Mouse (Mus musculus) testis, postnatal 14 days (tissue): ENCODE results near the gene Gm44805.
A peak's percentile ranks its signal among the peaks of the same experiment; 100 is the strongest.

Experiments
- DNase-seq: peaks from one replicate; pipeline ENCODE4 v3.0.0; 2021; ENCODE audit warnings: low spot score

Gene Gm44805

GRCm38 (mm10) chr7:19681202-19681694 is at the start of gene Gm44805, which contains the start of gene Apoc4:
TSS of gene Gm44805 (minus strand) at chr7:19681423.
TSS of gene Apoc4 (minus strand) at chr7:19681479.
- DNase-seq = no peak

GRCm38 (mm10) chr7:19726541-19726940 is 45.3 kb upstream of the Gm44805 start:
- no peak for DNase-seq

- DNase-seq = no peak
Observed at GRCm38 (mm10) chr7:19724167-19724566, 42.9 kb upstream of the Gm44805 start.

GRCm38 (mm10) chr7:19722754-19723195 is 41.6 kb upstream of the Gm44805 start:
- no peak for DNase-seq

GRCm38 (mm10) chr7:19719200-19719599 is 38.0 kb upstream of the Gm44805 start:
- DNase-seq = no peak

GRCm38 (mm10) chr7:19718297-19718952 is 37.2 kb upstream of the Gm44805 start:
- no peak for DNase-seq

GRCm38 (mm10) chr7:19717346-19717745 is 36.1 kb upstream of the Gm44805 start:
- DNase-seq = no peak

GRCm38 (mm10) chr7:19716822-19717221 is 35.6 kb upstream of the Gm44805 start:
- no peak for DNase-seq

GRCm38 (mm10) chr7:19716055-19716682 is 34.9 kb upstream of the Gm44805 start:
- DNase-seq = no peak

GRCm38 (mm10) chr7:19715239-19716054 is 34.2 kb upstream of the Gm44805 start, which contains the start of gene Tomm40:
TSS of gene Tomm40 (minus strand) at chr7:19715438.
- peak; percentile 99 for DNase-seq

- no peak for DNase-seq
Observed at GRCm38 (mm10) chr7:19714836-19715235, 33.6 kb upstream of the Gm44805 start.

GRCm38 (mm10) chr7:19713598-19713997 is 32.4 kb upstream of the Gm44805 start:
- DNase-seq = no peak

- no peak for DNase-seq
Observed at GRCm38 (mm10) chr7:19713196-19713595, 32.0 kb upstream of the Gm44805 start.

GRCm38 (mm10) chr7:19712414-19712813 is 31.2 kb upstream of the Gm44805 start:
- DNase-seq = no peak

GRCm38 (mm10) chr7:19710650-19711049 is 29.4 kb upstream of the Gm44805 start:
- DNase-seq = no peak

GRCm38 (mm10) chr7:19705271-19705670 is 24.0 kb upstream of the Gm44805 start:
- DNase-seq = no peak

- no peak for DNase-seq
Observed at GRCm38 (mm10) chr7:19704475-19704874, 23.3 kb upstream of the Gm44805 start.

GRCm38 (mm10) chr7:19702859-19703555 is 21.8 kb upstream of the Gm44805 start:
- DNase-seq = no peak

- DNase-seq = peak; percentile 61
Observed at GRCm38 (mm10) chr7:19701069-19701761, 20.0 kb upstream of the Gm44805 start.

- DNase-seq = no peak
Observed at GRCm38 (mm10) chr7:19700299-19701068, 19.3 kb upstream of the Gm44805 start.

- no peak for DNase-seq
Observed at GRCm38 (mm10) chr7:19699827-19700148, 18.6 kb upstream of the Gm44805 start.
